8 mouse cellular contexts compared by ENCODE assay signal in genomic region chr11:118423266-118423971, GRCm38 (mm10). TPM values are rescaled to one million over a fixed set of nuclear protein-coding genes. Genes with fewer than 3 reads are reported as not detected.
DNase-seq lines count a peak whose midpoint lies in the region; ATAC-seq and TF ChIP-seq lines count a peak whose summit lies in the region.

No protein-coding gene starts in this region.

- H3K27me3 ChIP-seq in forebrain, postnatal 0 days (ENCODE audit: insufficient read depth, low read length): no peaks in the 10 kb centered on the region
- H3K27me3 ChIP-seq in lung, embryonic 16.5 days (ENCODE audit: control insufficient read depth, insufficient read depth, low read depth, low read length): no peaks in the 10 kb centered on the region

- TF ChIP-seq CTCF in forebrain, postnatal 0 days (IDR thresholded peaks at IDR 0.05; ENCODE audit: low read depth): peak; percentile 91

- no peaks in the 10 kb centered on the region for H3K9me3 ChIP-seq in ES-E14 (ENCODE audit: control insufficient read depth, insufficient read depth, low read depth, low read length)
- no peaks in the 10 kb centered on the region for H3K9me3 ChIP-seq in forebrain, postnatal 0 days (ENCODE audit: low read length)
- no peaks in the 10 kb centered on the region for H3K9me3 ChIP-seq in lung, embryonic 16.5 days (ENCODE audit: control insufficient read depth, low read length)

- 3% methylated on average over 18 of the region's 18 CpGs for WGBS in forebrain, postnatal 0 days
- WGBS in lung, embryonic 16.5 days: 2% methylated on average over 18 of the region's 18 CpGs

- H3K9ac ChIP-seq in ES-E14 (ENCODE audit: insufficient read depth, low read depth, low read length, poor library complexity, severe bottlenecking): no peak overlapping the region
- H3K9ac ChIP-seq in forebrain, postnatal 0 days: 0 out of 2 replicates have a peak overlapping the region, but pooled peaks have one; percentile 31
- peak overlapping the region; percentile 66 for H3K9ac ChIP-seq in lung, embryonic 16.5 days (ENCODE audit: low read length)

- no peak overlapping the region for H3K4me3 ChIP-seq in ES-E14 (ENCODE audit: insufficient read depth in 1 of 2, low read depth in 1 of 2, low read length in 2 of 2, poor library complexity in 1 of 2, severe bottlenecking in 1 of 2)
- no peak overlapping the region for H3K4me3 ChIP-seq in forebrain, postnatal 0 days (ENCODE audit: low read depth, low read length)
- H3K4me3 ChIP-seq in lung, embryonic 16.5 days (ENCODE audit: low read length): peak overlapping the region; percentile 26

- ATAC-seq in forebrain, postnatal 0 days: peak; percentile 46
- 0 out of 4 replicates have a peak, but pooled peaks have one; percentile 23 for ATAC-seq in hematopoietic stem cell, adult 5-6 weeks (replicated peaks in 1 of 2; ENCODE audit: insufficient read depth in 1 of 2, low FRiP score in 2 of 2, low TSS enrichment in 1 of 2, low read depth in 1 of 2, poor library complexity in 2 of 2, severe bottlenecking in 2 of 2)
- ATAC-seq in lung, embryonic 16.5 days (ENCODE audit: low read depth): peak; percentile 35

- H3K36me3 ChIP-seq in ES-E14 (ENCODE audit: control insufficient read depth, insufficient read depth, low read length, poor library complexity, severe bottlenecking): no peaks in the 10 kb centered on the region
- no peaks in the 10 kb centered on the region for H3K36me3 ChIP-seq in forebrain, postnatal 0 days (ENCODE audit: insufficient read depth)
- no peaks in the 10 kb centered on the region for H3K36me3 ChIP-seq in lung, embryonic 16.5 days (ENCODE audit: control insufficient read depth, insufficient read depth, low read length)

- peak; percentile 82 for DNase-seq in ES-E14 (ENCODE audit: low read depth, low spot score)
- DNase-seq in c-Kit-positive CD71-positive TER-119-positive erythroid progenitor cells, embryonic 14.5 days (ENCODE audit: low spot score): peak; percentile 61
- peak; percentile 89 for DNase-seq in forebrain, postnatal 0 days
- DNase-seq in layer of hippocampus, adult 9-11 months: peak; percentile 79
- DNase-seq in retina, postnatal 1 day: peak; percentile 89
- DNase-seq in urinary bladder, postnatal 14 days (ENCODE audit: low spot score): peak; percentile 84

- H3K27ac ChIP-seq in ES-E14 (ENCODE audit: insufficient read depth, low read depth, low read length, poor library complexity, severe bottlenecking): no peak overlapping the region
- H3K27ac ChIP-seq in forebrain, postnatal 0 days (ENCODE audit: low read depth, low read length): peak overlapping the region; percentile 41; the same call in 1 of the 2 replicates
- peak overlapping the region; percentile 77 for H3K27ac ChIP-seq in lung, embryonic 16.5 days (ENCODE audit: low read length)

- H3K4me2 ChIP-seq in forebrain, postnatal 0 days (ENCODE audit: low read depth): peak overlapping the region; percentile 41
- peak overlapping the region; percentile 52 for H3K4me2 ChIP-seq in lung, embryonic 16.5 days (ENCODE audit: low read depth, low read length)

- H3K4me1 ChIP-seq in ES-E14 (ENCODE audit: control insufficient read depth in 2 of 2, insufficient read depth in 2 of 2, low read length in 2 of 2, poor library complexity in 1 of 2): no peaks in the 10 kb centered on the region
- peaks cover 24% of the 10 kb centered on the region for H3K4me1 ChIP-seq in forebrain, postnatal 0 days (ENCODE audit: insufficient read depth)
- peaks cover 34% of the 10 kb centered on the region for H3K4me1 ChIP-seq in lung, embryonic 16.5 days (replicated peaks; ENCODE audit: control insufficient read depth, insufficient read depth, low read length)

- in situ Hi-C loops in ES-E14 (cut with MboI; ENCODE audit: low sequenced_read_pairs in 2 of 2, unreplicated experiment in 2 of 2): no loop called here

TF ChIP-seq in ES-E14, 5 proteins besides CTCF, POLR2A, EP300 and RAD21:
- TF ChIP-seq MAFK (IDR thresholded peaks at IDR 0.05; ENCODE audit: insufficient read depth, low read depth, low read length) (no peak), ZC3H11A (IDR thresholded peaks at IDR 0.05; ENCODE audit: borderline replicate concordance, low read depth, low read length) (peak; percentile 26; the same call in 1 of the 2 replicates)

RNA-seq across cellular contexts. Expression of gene Cant1, which starts 4.5 kb away (rescaled TPM):
- total RNA-seq in ES-E14 (2012; rRNA removed): 45.4 and 59.4 TPM in 2 replicates
- 38.6 and 52.4 TPM in 2 replicates for total RNA-seq in forebrain, postnatal 0 days (2014; rRNA removed)
- 27.8 and 31.6 TPM in 2 replicates for polyA plus RNA-seq in forebrain, postnatal 0 days (2015; fragmentation: Nextera tagmentation; extraction: Ambion mirVana)
- 19.4 and 22.5 TPM in 2 replicates for total RNA-seq in hematopoietic stem cell, adult 5-6 weeks (2017)
- polyA plus RNA-seq in lung, embryonic 16.5 days (2015; fragmentation: Nextera tagmentation; extraction: Ambion mirVana): 26.5 and 28.9 TPM in 2 replicates

RNA-seq across cellular contexts. Expression of gene C1qtnf1, which starts 4.6 kb away (rescaled TPM):
- total RNA-seq in ES-E14 (2012; rRNA removed): 0.36 and 0.48 TPM in 2 replicates
- 5.1 and 8.5 TPM in 2 replicates for total RNA-seq in forebrain, postnatal 0 days (2014; rRNA removed)
- polyA plus RNA-seq in forebrain, postnatal 0 days (2015; fragmentation: Nextera tagmentation; extraction: Ambion mirVana): 5.4 and 5.9 TPM in 2 replicates
- total RNA-seq in hematopoietic stem cell, adult 5-6 weeks (2017): not detected in 2 replicates
- 8.0 and 8.2 TPM in 2 replicates for polyA plus RNA-seq in lung, embryonic 16.5 days (2015; fragmentation: Nextera tagmentation; extraction: Ambion mirVana)

RNA-seq across cellular contexts. Expression of gene Lgals3bp, which starts 21.5 kb away (rescaled TPM):
- 1.5 and 3.0 TPM in 2 replicates for total RNA-seq in ES-E14 (2012; rRNA removed)
- total RNA-seq in forebrain, postnatal 0 days (2014; rRNA removed): 15.5 and 15.6 TPM in 2 replicates
- polyA plus RNA-seq in forebrain, postnatal 0 days (2015; fragmentation: Nextera tagmentation; extraction: Ambion mirVana): 13.7 and 16.4 TPM in 2 replicates
- total RNA-seq in hematopoietic stem cell, adult 5-6 weeks (2017): 133 and 164 TPM in 2 replicates
- polyA plus RNA-seq in lung, embryonic 16.5 days (2015; fragmentation: Nextera tagmentation; extraction: Ambion mirVana): 7.3 and 10.4 TPM in 2 replicates

RNA-seq across cellular contexts. Expression of gene Engase, which starts 53.2 kb away (rescaled TPM):
- total RNA-seq in ES-E14 (2012; rRNA removed): 10.8 and 16.2 TPM in 2 replicates
- 8.1 and 8.5 TPM in 2 replicates for total RNA-seq in forebrain, postnatal 0 days (2014; rRNA removed)
- polyA plus RNA-seq in forebrain, postnatal 0 days (2015; fragmentation: Nextera tagmentation; extraction: Ambion mirVana): 4.2 and 5.7 TPM in 2 replicates
- 5.9 and 6.7 TPM in 2 replicates for total RNA-seq in hematopoietic stem cell, adult 5-6 weeks (2017)
- polyA plus RNA-seq in lung, embryonic 16.5 days (2015; fragmentation: Nextera tagmentation; extraction: Ambion mirVana): 7.2 and 7.9 TPM in 2 replicates
